Mouse (Mus musculus) lung, adult 2 months (tissue): ENCODE measurements around the gene Olfr430.

Experiments
- CTCF ChIP-seq: fragments of 200-500 bp; IDR thresholded peaks from 2 replicates; pipeline ENCODE4 v1.5.1; 2011; ENCODE audit warnings: mild to moderate bottlenecking, low read length, control low read depth; ENCODE audit not compliant: insufficient read depth
- POLR2A ChIP-seq: fragments of 200-500 bp; IDR thresholded peaks from 2 replicates; pipeline ENCODE4 v1.6.1; 2011; ENCODE audit warnings: low read depth, mild to moderate bottlenecking, control low read depth, low read length, borderline replicate concordance; ENCODE audit errors: extremely low read depth

- TF ChIP-seq CTCF: no peak
- no peak for TF ChIP-seq POLR2A
Measured at GRCm38 (mm10) chr1:174031698-174032097, 34.7 kb upstream of the Olfr430 start, which contains the start of gene Ifi205.
